Mouse (Mus musculus): ENCODE data around the gene Spire2.

DNA sequence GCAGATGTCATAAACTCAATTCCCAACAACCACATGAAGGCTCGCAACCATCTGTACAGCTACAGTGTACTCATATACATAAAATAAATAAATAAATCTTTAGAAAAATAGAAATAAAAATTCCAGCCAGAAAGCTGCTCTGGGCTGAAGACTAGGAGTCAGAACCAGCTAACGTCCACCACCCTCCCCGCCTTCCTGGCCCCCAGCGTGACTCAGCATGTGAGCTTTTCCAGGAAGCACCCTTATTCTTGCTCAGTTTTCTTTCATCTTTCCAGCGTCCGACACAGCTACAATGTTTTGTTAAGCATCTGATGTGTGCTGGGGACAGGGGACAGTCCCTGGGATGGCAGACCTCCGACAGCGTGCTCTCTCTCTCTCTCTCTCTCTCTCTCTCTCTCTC lies 12.6 kb downstream of the Spire2 start:
- no peak for TF ChIP-seq POLR2A (IDR thresholded peaks at IDR 0.05; ENCODE audit: borderline replicate concordance, insufficient read depth, low read length)
- no peak for TF ChIP-seq CTCF (IDR thresholded peaks at IDR 0.05; ENCODE audit: borderline replicate concordance, insufficient read depth, low read depth, low read length)

Measured in cerebellum, adult 2 months (tissue).